Comparison of ENCODE assay signal across 8 mouse cellular contexts in genomic region chr5:115214864-115215263, GRCm38 (mm10). TPM values are rescaled to one million over a fixed set of nuclear protein-coding genes. Genes with fewer than 3 reads are reported as not detected.
DNase-seq lines count a peak whose midpoint lies in the region; ATAC-seq and TF ChIP-seq lines count a peak whose summit lies in the region.

No protein-coding gene starts in this region.

- peak overlapping the region; percentile 61 for H3K9ac ChIP-seq in embryonic facial prominence, embryonic 12.5 days
- peak overlapping the region; percentile 77 for H3K9ac ChIP-seq in hindbrain, embryonic 13.5 days
- peak overlapping the region; percentile 60 for H3K9ac ChIP-seq in midbrain, embryonic 11.5 days (ENCODE audit: low read length)

- 3% methylated on average over 17 of the region's 17 CpGs for WGBS in kidney, adult 2 months
- WGBS in embryonic facial prominence, embryonic 12.5 days = under 1% methylated on average over 17 of the region's 17 CpGs
- under 1% methylated on average over 17 of the region's 17 CpGs for WGBS in hindbrain, embryonic 13.5 days
- under 1% methylated on average over 17 of the region's 17 CpGs for WGBS in midbrain, embryonic 11.5 days

- H3K27me3 ChIP-seq in kidney, adult 2 months (replicated peaks; ENCODE audit: control insufficient read depth, insufficient read depth, low read length) = peaks cover 3% of the 10 kb centered on the region; the same call in 1 of the 2 replicates
- peaks cover 7% of the 10 kb centered on the region for H3K27me3 ChIP-seq in embryonic facial prominence, embryonic 12.5 days
- H3K27me3 ChIP-seq in hindbrain, embryonic 13.5 days = peaks cover 27% of the 10 kb centered on the region
- H3K27me3 ChIP-seq in midbrain, embryonic 11.5 days (ENCODE audit: control insufficient read depth, insufficient read depth, low read length) = peaks cover 6% of the 10 kb centered on the region

- H3K4me3 ChIP-seq in kidney, adult 2 months (ENCODE audit: insufficient read depth, low read depth, low read length) = peak overlapping the region; percentile 15; the same call in 1 of the 2 replicates
- peak overlapping the region; percentile 37 for H3K4me3 ChIP-seq in embryonic facial prominence, embryonic 12.5 days
- H3K4me3 ChIP-seq in hindbrain, embryonic 13.5 days = peak overlapping the region; percentile 45
- H3K4me3 ChIP-seq in midbrain, embryonic 11.5 days (ENCODE audit: low read depth, low read length) = peak overlapping the region; percentile 29

- peak overlapping the region; percentile 61 for H3K4me2 ChIP-seq in embryonic facial prominence, embryonic 12.5 days (replicated peaks)
- peak overlapping the region; percentile 65 for H3K4me2 ChIP-seq in hindbrain, embryonic 13.5 days
- H3K4me2 ChIP-seq in midbrain, embryonic 11.5 days = peak overlapping the region; percentile 51

- DNase-seq in kidney, adult 2 months = no peak
- DNase-seq in kidney, adult 11 months = no peak
- DNase-seq in Muller cell, postnatal 12 days (ENCODE audit: inconsistent ontology term) = peak; percentile 46
- peak; percentile 96 for DNase-seq in midbrain, embryonic 11.5 days (ENCODE audit: low spot score, missing footprints)
- no peak for DNase-seq in ovary, adult 18-20 months (ENCODE audit: low spot score)
- DNase-seq in gastrocnemius, adult 18-20 months (ENCODE audit: low spot score) = no peak

- H3K36me3 ChIP-seq in kidney, adult 2 months (ENCODE audit: control insufficient read depth, insufficient read depth, low read length) = no peaks in the 10 kb centered on the region
- H3K36me3 ChIP-seq in embryonic facial prominence, embryonic 12.5 days = no peaks in the 10 kb centered on the region
- H3K36me3 ChIP-seq in hindbrain, embryonic 13.5 days = no peaks in the 10 kb centered on the region
- H3K36me3 ChIP-seq in midbrain, embryonic 11.5 days (ENCODE audit: control insufficient read depth, insufficient read depth, low read length) = no peaks in the 10 kb centered on the region

- no peak for TF ChIP-seq CTCF in kidney, adult 2 months (conservative IDR thresholded peaks at IDR 0.05; ENCODE audit: insufficient read depth, insufficient read length, low read depth, low read length)

- no peak overlapping the region for H3K27ac ChIP-seq in kidney, adult 2 months (ENCODE audit: insufficient read depth, low read depth, low read length)
- no peak overlapping the region for H3K27ac ChIP-seq in embryonic facial prominence, embryonic 12.5 days
- peak overlapping the region; percentile 83 for H3K27ac ChIP-seq in hindbrain, embryonic 13.5 days
- H3K27ac ChIP-seq in midbrain, embryonic 11.5 days (ENCODE audit: low read depth, low read length) = no peak overlapping the region

- TF ChIP-seq POLR2A in kidney, adult 2 months (IDR thresholded peaks at IDR 0.05; ENCODE audit: low read depth, low read length) = no peak

- ATAC-seq in embryonic facial prominence, embryonic 12.5 days (ENCODE audit: insufficient number of reproducible peaks, insufficient read depth, low FRiP score, low TSS enrichment) = 0 out of 2 replicates have a peak, but pooled peaks have one; percentile 30
- peak; percentile 65 for ATAC-seq in hindbrain, embryonic 13.5 days (ENCODE audit: low FRiP score)
- peak; percentile 67; the same call in 1 of the 2 replicates for ATAC-seq in midbrain, embryonic 11.5 days (ENCODE audit: low FRiP score)

- no peaks in the 10 kb centered on the region for H3K4me1 ChIP-seq in kidney, adult 2 months (ENCODE audit: control insufficient read depth, insufficient read depth, low read length)
- peaks cover 9% of the 10 kb centered on the region for H3K4me1 ChIP-seq in embryonic facial prominence, embryonic 12.5 days
- peaks cover 11% of the 10 kb centered on the region for H3K4me1 ChIP-seq in hindbrain, embryonic 13.5 days (replicated peaks)
- no peaks in the 10 kb centered on the region; the same call in 1 of the 2 replicates for H3K4me1 ChIP-seq in midbrain, embryonic 11.5 days (ENCODE audit: control insufficient read depth, insufficient read depth, low read length)

- no peaks in the 10 kb centered on the region for H3K9me3 ChIP-seq in embryonic facial prominence, embryonic 12.5 days
- H3K9me3 ChIP-seq in hindbrain, embryonic 13.5 days = no peaks in the 10 kb centered on the region
- no peaks in the 10 kb centered on the region for H3K9me3 ChIP-seq in midbrain, embryonic 11.5 days (ENCODE audit: control insufficient read depth, low read length)

RNA-seq across cellular contexts. Expression of gene Cabp1, which starts 20.7 kb away (rescaled TPM):
- 1.7 and 2.6 TPM in 2 replicates for polyA plus RNA-seq in kidney, adult 2 months (2012; rRNA removed)
- polyA plus RNA-seq in embryonic facial prominence, embryonic 12.5 days (2016; fragmentation: Nextera tagmentation; extraction: Ambion mirVana) = 2.6 and 4.7 TPM in 2 replicates
- 12.4 and 13.0 TPM in 2 replicates for polyA plus RNA-seq in hindbrain, embryonic 13.5 days (2015; fragmentation: Nextera tagmentation; extraction: Ambion mirVana)
- 1.1 and 2.3 TPM in 2 replicates for polyA plus RNA-seq in midbrain, embryonic 11.5 days (2014; fragmentation: Nextera tagmentation; extraction: Ambion mirVana)
- 1 to 10 TPM in 1 of 2 experiments, under 1 TPM in 1; 0.50 to 1.2 TPM for total RNA-seq in gastrocnemius, adult 18-20 months (2021)

RNA-seq across cellular contexts. Expression of gene Pop5, which starts 20.8 kb away (rescaled TPM):
- polyA plus RNA-seq in kidney, adult 2 months (2012; rRNA removed) = 132 and 160 TPM in 2 replicates
- polyA plus RNA-seq in embryonic facial prominence, embryonic 12.5 days (2016; fragmentation: Nextera tagmentation; extraction: Ambion mirVana) = 82.1 and 93.4 TPM in 2 replicates
- polyA plus RNA-seq in hindbrain, embryonic 13.5 days (2015; fragmentation: Nextera tagmentation; extraction: Ambion mirVana) = 103 and 105 TPM in 2 replicates
- 91.0 and 98.7 TPM in 2 replicates for polyA plus RNA-seq in midbrain, embryonic 11.5 days (2014; fragmentation: Nextera tagmentation; extraction: Ambion mirVana)
- total RNA-seq in gastrocnemius, adult 18-20 months (2021) = 10 to 100 TPM; 34.9 to 39.3 TPM

RNA-seq across cellular contexts. Expression of gene Mlec, which starts 56.9 kb away (rescaled TPM):
- 202 and 209 TPM in 2 replicates for polyA plus RNA-seq in kidney, adult 2 months (2012; rRNA removed)
- polyA plus RNA-seq in embryonic facial prominence, embryonic 12.5 days (2016; fragmentation: Nextera tagmentation; extraction: Ambion mirVana) = 82.1 and 86.6 TPM in 2 replicates
- polyA plus RNA-seq in hindbrain, embryonic 13.5 days (2015; fragmentation: Nextera tagmentation; extraction: Ambion mirVana) = 22.3 and 27.2 TPM in 2 replicates
- polyA plus RNA-seq in midbrain, embryonic 11.5 days (2014; fragmentation: Nextera tagmentation; extraction: Ambion mirVana) = 30.0 and 37.3 TPM in 2 replicates
- total RNA-seq in gastrocnemius, adult 18-20 months (2021) = 100 to 1,000 TPM; 149 to 158 TPM

RNA-seq across cellular contexts. Expression of gene Rnf10, which starts 57.8 kb away (rescaled TPM):
- polyA plus RNA-seq in kidney, adult 2 months (2012; rRNA removed) = 129 and 144 TPM in 2 replicates
- polyA plus RNA-seq in embryonic facial prominence, embryonic 12.5 days (2016; fragmentation: Nextera tagmentation; extraction: Ambion mirVana) = 184 and 187 TPM in 2 replicates
- polyA plus RNA-seq in hindbrain, embryonic 13.5 days (2015; fragmentation: Nextera tagmentation; extraction: Ambion mirVana) = 156 and 160 TPM in 2 replicates
- polyA plus RNA-seq in midbrain, embryonic 11.5 days (2014; fragmentation: Nextera tagmentation; extraction: Ambion mirVana) = 84.6 and 85.0 TPM in 2 replicates
- 100 to 1,000 TPM; 275 to 312 TPM for total RNA-seq in gastrocnemius, adult 18-20 months (2021)

Comparison
In these comparisons a context has a peak if more than half of its experiments do, and no peak if none do; other contexts are left out.
1. DNase-seq: peak in Muller cell, postnatal 12 days (single experiment) and midbrain, embryonic 11.5 days (single experiment); none in kidney, adult 2 months (single experiment), kidney, adult 11 months (single experiment), ovary, adult 18-20 months (single experiment) and gastrocnemius, adult 18-20 months (single experiment).
2. Peak in every context shown above with its lines, with median percentiles within 50 percentile points of each other: H3K4me3 ChIP-seq, ATAC-seq, H3K4me2 ChIP-seq and H3K9ac ChIP-seq.